Mouse (Mus musculus): Measurements from ENCODE around the gene Grm1. TPM values are rescaled to one million over a fixed set of nuclear protein-coding genes. Genes with fewer than 3 reads are reported as not detected.
"Not testable (repeated sequence)": the region's sequence is repeated elsewhere in the genome, so short reads cannot be mapped to it uniquely, and the experiment has no call there.

Grm1 gene
- polyA plus RNA-seq (2015; fragmentation: Nextera tagmentation; extraction: Ambion mirVana): 0.06 TPM in 1 of 2 replicates, not detected in the other

- Histone ChIP-seq H3K27ac (no peak within 1 kb of the TSS), H3K36me3 (no peaks in the 10 kb centered on the region), H3K4me2 (no peak within 1 kb of the TSS), H3K4me3 (replicated peaks) (no peak within 1 kb of the TSS), H3K9me3 (replicated peaks) (no peaks in the 10 kb centered on the region), H3K4me1 (no peaks in the 10 kb centered on the region), H3K27me3 (peaks cover 43% of the 10 kb centered on the region), H3K9ac (no peak within 1 kb of the TSS)
- ATAC-seq (replicated peaks; ENCODE audit: low FRiP score): peak; percentile 71
- 2% methylated on average over 32 of the region's 32 CpGs for WGBS
These were observed at the start of gene Grm1 for GRCm38 (mm10) chr10:11081611-11082398. Gene Grm1, minus strand, starts transcription at chr10:11082356.

- no peak overlapping the region for H3K9ac ChIP-seq
- ATAC-seq (replicated peaks; ENCODE audit: low FRiP score): no peak
- H3K4me2 ChIP-seq: no peak overlapping the region
- H3K4me3 ChIP-seq (replicated peaks): no peak overlapping the region
- 89% methylated on average over 2 of the region's 2 CpGs for WGBS
- H3K27ac ChIP-seq: no peak overlapping the region
- H3K27me3 ChIP-seq: no peaks in the 10 kb centered on the region
- no peaks in the 10 kb centered on the region for H3K36me3 ChIP-seq
- H3K4me1 ChIP-seq: no peaks in the 10 kb centered on the region
- H3K9me3 ChIP-seq (replicated peaks): no peaks in the 10 kb centered on the region
These were observed 39.6 kb upstream of the Grm1 start for GRCm38 (mm10) chr10:11121781-11122180.

GRCm38 (mm10) chr10:11098475-11099044 lies 16.4 kb upstream of the Grm1 start:
- no peaks in the 10 kb centered on the region for H3K27me3 ChIP-seq
- ATAC-seq (replicated peaks; ENCODE audit: low FRiP score): no peak
- H3K36me3 ChIP-seq: no peaks in the 10 kb centered on the region
- H3K9ac ChIP-seq: no peak overlapping the region
- no peaks in the 10 kb centered on the region for H3K4me1 ChIP-seq
- no peaks in the 10 kb centered on the region for H3K9me3 ChIP-seq (replicated peaks)
- H3K27ac ChIP-seq: no peak overlapping the region
- WGBS: 89% methylated on average over 4 of the region's 4 CpGs
- no peak overlapping the region for H3K4me3 ChIP-seq (replicated peaks)
- no peak overlapping the region for H3K4me2 ChIP-seq

GRCm38 (mm10) chr10:11086348-11086747 lies 4.2 kb upstream of the Grm1 start:
- Histone ChIP-seq H3K4me3 (replicated peaks) (no peak overlapping the region), H3K9me3 (replicated peaks) (no peaks in the 10 kb centered on the region), H3K4me1 (no peaks in the 10 kb centered on the region), H3K9ac (no peak overlapping the region), H3K27ac (no peak overlapping the region), H3K27me3 (peaks cover 19% of the 10 kb centered on the region), H3K36me3 (no peaks in the 10 kb centered on the region), H3K4me2 (no peak overlapping the region)
- no peak for ATAC-seq (replicated peaks; ENCODE audit: low FRiP score)
- 81% methylated on average over 3 of the region's 3 CpGs for WGBS

GRCm38 (mm10) chr10:11080725-11081610 lies 1.2 kb downstream of the Grm1 start:
- Histone ChIP-seq H3K36me3 (no peaks in the 10 kb centered on the region), H3K27me3 (peaks cover 43% of the 10 kb centered on the region), H3K9ac (no peak overlapping the region), H3K27ac (no peak overlapping the region), H3K9me3 (replicated peaks) (no peaks in the 10 kb centered on the region), H3K4me1 (no peaks in the 10 kb centered on the region), H3K4me2 (no peak overlapping the region), H3K4me3 (replicated peaks) (no peak overlapping the region)
- WGBS: 9% methylated on average over 25 of the region's 25 CpGs
- ATAC-seq (replicated peaks; ENCODE audit: low FRiP score): no peak

GRCm38 (mm10) chr10:11080013-11080724 lies 2.0 kb downstream of the Grm1 start:
- 10% methylated on average over 33 of the region's 33 CpGs for WGBS
- H3K4me1 ChIP-seq: no peaks in the 10 kb centered on the region
- no peak overlapping the region for H3K4me3 ChIP-seq (replicated peaks)
- H3K9ac ChIP-seq: no peak overlapping the region
- no peak overlapping the region for H3K4me2 ChIP-seq
- no peaks in the 10 kb centered on the region for H3K9me3 ChIP-seq (replicated peaks)
- no peak overlapping the region for H3K27ac ChIP-seq
- H3K36me3 ChIP-seq: no peaks in the 10 kb centered on the region
- peaks cover 43% of the 10 kb centered on the region for H3K27me3 ChIP-seq
- ATAC-seq (replicated peaks; ENCODE audit: low FRiP score): no peak

- Histone ChIP-seq H3K9ac (no peak overlapping the region), H3K4me1 (no peaks in the 10 kb centered on the region), H3K27me3 (peaks cover 43% of the 10 kb centered on the region), H3K4me2 (no peak overlapping the region), H3K4me3 (replicated peaks) (no peak overlapping the region), H3K9me3 (replicated peaks) (no peaks in the 10 kb centered on the region), H3K36me3 (no peaks in the 10 kb centered on the region), H3K27ac (no peak overlapping the region)
- no peak for ATAC-seq (replicated peaks; ENCODE audit: low FRiP score)
- 72% methylated on average over 8 of the region's 8 CpGs for WGBS
These were observed 2.6 kb downstream of the Grm1 start for GRCm38 (mm10) chr10:11079506-11079905.

GRCm38 (mm10) chr10:11065136-11065535 lies 17.0 kb downstream of the Grm1 start:
- Histone ChIP-seq H3K4me1 (no peaks in the 10 kb centered on the region), H3K27me3 (no peaks in the 10 kb centered on the region), H3K36me3 (no peaks in the 10 kb centered on the region), H3K27ac (no peak overlapping the region), H3K4me2 (no peak overlapping the region), H3K9ac (no peak overlapping the region), H3K4me3 (replicated peaks) (no peak overlapping the region), H3K9me3 (replicated peaks) (no peaks in the 10 kb centered on the region)
- ATAC-seq (replicated peaks; ENCODE audit: low FRiP score): no peak
- WGBS: 79% methylated on average over 2 of the region's 2 CpGs

GRCm38 (mm10) chr10:11061318-11062071 lies 20.7 kb downstream of the Grm1 start:
- no peaks in the 10 kb centered on the region for H3K36me3 ChIP-seq
- H3K4me3 ChIP-seq (replicated peaks): no peak overlapping the region
- no peak for ATAC-seq (replicated peaks; ENCODE audit: low FRiP score)
- H3K9ac ChIP-seq: no peak overlapping the region
- WGBS: 67% methylated on average over 10 of the region's 10 CpGs
- H3K4me1 ChIP-seq: no peaks in the 10 kb centered on the region
- no peaks in the 10 kb centered on the region for H3K27me3 ChIP-seq
- H3K27ac ChIP-seq: no peak overlapping the region
- H3K4me2 ChIP-seq: no peak overlapping the region
- H3K9me3 ChIP-seq (replicated peaks): no peaks in the 10 kb centered on the region

GRCm38 (mm10) chr10:11049361-11049760 lies 32.8 kb downstream of the Grm1 start:
- Histone ChIP-seq H3K9me3 (replicated peaks) (no peaks in the 10 kb centered on the region), H3K27me3 (no peaks in the 10 kb centered on the region), H3K36me3 (no peaks in the 10 kb centered on the region), H3K4me3 (replicated peaks) (no peak overlapping the region), H3K4me1 (no peaks in the 10 kb centered on the region), H3K9ac (no peak overlapping the region), H3K27ac (no peak overlapping the region), H3K4me2 (no peak overlapping the region)
- no peak for ATAC-seq (replicated peaks; ENCODE audit: low FRiP score)
- 70% methylated on average over 7 of the region's 7 CpGs for WGBS

- not testable (repeated sequence) for H3K27ac ChIP-seq; H3K9me3 ChIP-seq (replicated peaks); H3K4me3 ChIP-seq (replicated peaks); H3K36me3 ChIP-seq; H3K9ac ChIP-seq; H3K4me2 ChIP-seq; ATAC-seq (replicated peaks; ENCODE audit: low FRiP score); H3K4me1 ChIP-seq; H3K27me3 ChIP-seq
- 51% methylated on average over 13 of the region's 13 CpGs for WGBS
These were observed 36.7 kb downstream of the Grm1 start for GRCm38 (mm10) chr10:11045421-11045820.
